Mouse (Mus musculus) gastrocnemius, postnatal 36 days (tissue): ENCODE results near the gene Myo10. TPM values are rescaled to one million over a fixed set of nuclear protein-coding genes. Genes with fewer than 3 reads are reported as not detected.
A peak's percentile ranks its signal among the peaks of the same experiment; 100 is the strongest.

ENCODE experiments used
- DNase-seq, 2 experiments: peaks; one replicate each; pipeline ENCODE4 v3.0.0; 2022
- intact Hi-C: fragments of 180-260 bp; cut with DNase I; formaldehyde crosslinking; loops from one replicate; pipeline ENCODE4 v1.15.1; 2025
- total RNA-seq, 2 experiments: library from RNA; stranded (reverse); gene quantifications; 2 replicates each; pipeline ENCODE4 v1.2.3; 2021

The Myo10 gene
- total RNA-seq, 2 experiments from 2014 or later, result 42.1 to 52.4 TPM

- intact Hi-C loops, result no loop called here
- no peak for DNase-seq
These were observed 13.6 kb upstream of the Myo10 start for GRCm38 (mm10) chr15:25608742-25609141.

GRCm38 (mm10) chr15:25609253-25609652 is 13.1 kb upstream of the Myo10 start:
- DNase-seq, result no peak
- intact Hi-C loops, result no loop called here

- intact Hi-C loops, result no loop called here
- DNase-seq, result no peak
These were observed 11.1 kb upstream of the Myo10 start for GRCm38 (mm10) chr15:25611178-25611577.

GRCm38 (mm10) chr15:25620560-25620959 is 1.8 kb upstream of the Myo10 start:
- intact Hi-C loops, result loop anchor here (5.0 kb wide), 1 partner anchor 178 kb away; no protein-coding TSS in a partner anchor
- DNase-seq, result no peak

GRCm38 (mm10) chr15:25621351-25622199 is 750 bp upstream of the Myo10 start:
- intact Hi-C loops, result loop anchor here (5.0 kb wide), 1 partner anchor 179 kb away; no protein-coding TSS in a partner anchor
- no peak for DNase-seq

- peak; percentile 21 to 50 for DNase-seq
- intact Hi-C loops, result loop anchor here (5.0 kb wide), 1 partner anchor 181 kb away; no protein-coding TSS in a partner anchor
These were observed 644 bp downstream of the Myo10 start for GRCm38 (mm10) chr15:25622867-25623471.

GRCm38 (mm10) chr15:25623556-25624180 is 1.3 kb downstream of the Myo10 start:
- DNase-seq, result no peak
- intact Hi-C loops, result loop anchor here (5.0 kb wide), 1 partner anchor 181 kb away; no protein-coding TSS in a partner anchor

- intact Hi-C loops, result loop anchor here (5.0 kb wide), 1 partner anchor 182 kb away; no protein-coding TSS in a partner anchor
- peak in 1 of 2 experiments; percentile 34 for DNase-seq
These were observed 1.9 kb downstream of the Myo10 start for GRCm38 (mm10) chr15:25624263-25624662.

- DNase-seq, result no peak
- intact Hi-C loops, result loop anchor here (5.0 kb wide), 1 partner anchor 92 kb away; no protein-coding TSS in a partner anchor
These were observed 3.1 kb downstream of the Myo10 start for GRCm38 (mm10) chr15:25625471-25625870.

GRCm38 (mm10) chr15:25627012-25627411 is 4.7 kb downstream of the Myo10 start:
- intact Hi-C loops, result loop anchor here (5.0 kb wide), 1 partner anchor 90 kb away; no protein-coding TSS in a partner anchor
- DNase-seq, result no peak

- no peak for DNase-seq
- intact Hi-C loops, result loop anchor here (5.0 kb wide), 1 partner anchor 89 kb away; no protein-coding TSS in a partner anchor
These were observed 5.9 kb downstream of the Myo10 start for GRCm38 (mm10) chr15:25628251-25628650.

GRCm38 (mm10) chr15:25630716-25631115 is 8.4 kb downstream of the Myo10 start:
- no peak for DNase-seq
- intact Hi-C loops, result no loop called here

GRCm38 (mm10) chr15:25631332-25631731 is 9.0 kb downstream of the Myo10 start:
- intact Hi-C loops, result no loop called here
- no peak for DNase-seq

GRCm38 (mm10) chr15:25632902-25633301 is 10.6 kb downstream of the Myo10 start:
- intact Hi-C loops, result no loop called here

GRCm38 (mm10) chr15:25633674-25634340 is 11.5 kb downstream of the Myo10 start:
- DNase-seq, result no peak
- intact Hi-C loops, result no loop called here

More at GRCm38 (mm10) chr15:25632902-25633301, 10.6 kb downstream of the Myo10 start:
- DNase-seq, result no peak

- intact Hi-C loops, result no loop called here
- DNase-seq, result peak; percentile 41 to 43
These were observed 15.4 kb downstream of the Myo10 start for GRCm38 (mm10) chr15:25637727-25638126.

- intact Hi-C loops, result no loop called here
- no peak for DNase-seq
These were observed 16.9 kb downstream of the Myo10 start for GRCm38 (mm10) chr15:25639217-25639616.

- DNase-seq, result no peak
- intact Hi-C loops, result no loop called here
These were observed 18.8 kb downstream of the Myo10 start for GRCm38 (mm10) chr15:25640840-25641752.
